Mouse (Mus musculus) spleen, postnatal 36 days (tissue): ENCODE results near the gene D830030K20Rik.
"Not testable (repeated sequence)": the region's sequence is repeated elsewhere in the genome, so short reads cannot be mapped to it uniquely, and the experiment has no call there.

Experiments
- DNase-seq, 2 experiments: peaks; one replicate each; pipeline ENCODE4 v3.0.0; 2022; ENCODE audit warnings: low spot score in 2 of 2, mixed read lengths in 1 of 2

Gene D830030K20Rik

GRCm38 (mm10) chr14:3208272-3209152, at the start of gene D830030K20Rik:
TSS of gene D830030K20Rik (plus strand) at chr14:3208488.
- DNase-seq, result not testable (repeated sequence)

- not testable (repeated sequence) for DNase-seq
Measured at GRCm38 (mm10) chr14:3187955-3188354, 20.3 kb upstream of the D830030K20Rik start, which contains the start of gene Gm5795. TSS of gene Gm5795 (plus strand) at chr14:3188255.

- not testable (repeated sequence) for DNase-seq
Measured at GRCm38 (mm10) chr14:3209367-3209766, 1.1 kb downstream of the D830030K20Rik start.

- DNase-seq, result peak in 1 of 2 experiments; percentile 0
Measured at GRCm38 (mm10) chr14:3262531-3262930, 54.2 kb downstream of the D830030K20Rik start.
